Mouse (Mus musculus): ENCODE data around the gene Ube2e3.

The Ube2e3 gene

GRCm38 (mm10) chr2:78867726-78868510 is at the start of gene Ube2e3:
Ube2e3 (plus strand) TSS chr2:78868124.
- DNase-seq (ENCODE audit: low read depth, low spot score): no peak

GRCm38 (mm10) chr2:78829887-78830286 is 38.0 kb upstream of the Ube2e3 start:
- DNase-seq (ENCODE audit: low read depth, low spot score): no peak

- DNase-seq (ENCODE audit: low read depth, low spot score): no peak
Observed at GRCm38 (mm10) chr2:78841494-78842224, 26.3 kb upstream of the Ube2e3 start.

- DNase-seq (ENCODE audit: low read depth, low spot score): no peak
Observed at GRCm38 (mm10) chr2:78844365-78844764, 23.6 kb upstream of the Ube2e3 start.

GRCm38 (mm10) chr2:78845274-78845673 is 22.6 kb upstream of the Ube2e3 start:
- DNase-seq (ENCODE audit: low read depth, low spot score): no peak

GRCm38 (mm10) chr2:78845717-78846116 is 22.2 kb upstream of the Ube2e3 start:
- DNase-seq (ENCODE audit: low read depth, low spot score): no peak

- no peak for DNase-seq (ENCODE audit: low read depth, low spot score)
Observed at GRCm38 (mm10) chr2:78854315-78854714, 13.6 kb upstream of the Ube2e3 start.

GRCm38 (mm10) chr2:78858628-78859027 is 9.3 kb upstream of the Ube2e3 start:
- DNase-seq (ENCODE audit: low read depth, low spot score): no peak

GRCm38 (mm10) chr2:78859266-78860087 is 8.4 kb upstream of the Ube2e3 start:
- no peak for DNase-seq (ENCODE audit: low read depth, low spot score)

- DNase-seq (ENCODE audit: low read depth, low spot score): peak; percentile 60
Observed at GRCm38 (mm10) chr2:78860088-78860372, 7.9 kb upstream of the Ube2e3 start.

GRCm38 (mm10) chr2:78864116-78864515 is 3.8 kb upstream of the Ube2e3 start:
- DNase-seq (ENCODE audit: low read depth, low spot score): no peak

- DNase-seq (ENCODE audit: low read depth, low spot score): no peak
Observed at GRCm38 (mm10) chr2:78864866-78865265, 3.1 kb upstream of the Ube2e3 start.

GRCm38 (mm10) chr2:78868511-78868854 is 559 bp downstream of the Ube2e3 start:
- DNase-seq (ENCODE audit: low read depth, low spot score): peak; percentile 89

- peak; percentile 82 for DNase-seq (ENCODE audit: low read depth, low spot score)
Observed at GRCm38 (mm10) chr2:78868951-78869720, 1.2 kb downstream of the Ube2e3 start.

- peak; percentile 42 for DNase-seq (ENCODE audit: low read depth, low spot score)
Observed at GRCm38 (mm10) chr2:78869721-78870442, 2.0 kb downstream of the Ube2e3 start.

- peak; percentile 10 for DNase-seq (ENCODE audit: low read depth, low spot score)
Observed at GRCm38 (mm10) chr2:78870443-78871025, 2.6 kb downstream of the Ube2e3 start.

- peak; percentile 34 for DNase-seq (ENCODE audit: low read depth, low spot score)
Observed at GRCm38 (mm10) chr2:78871971-78872860, 4.3 kb downstream of the Ube2e3 start.

GRCm38 (mm10) chr2:78873946-78874345 is 6.0 kb downstream of the Ube2e3 start:
- no peak for DNase-seq (ENCODE audit: low read depth, low spot score)

- DNase-seq (ENCODE audit: low read depth, low spot score): no peak
Observed at GRCm38 (mm10) chr2:78876002-78876401, 8.1 kb downstream of the Ube2e3 start.

All from CD4-positive helper T cell, adult 2 months (primary cell).